Mouse (Mus musculus) MEL (cell line): ENCODE measurements around the gene Atp6v0b. TPM values are rescaled to one million over a fixed set of nuclear protein-coding genes. Genes with fewer than 3 reads are reported as not detected.

Source experiments
- DNase-seq: peaks from one replicate; pipeline ENCODE4 v3.0.0; 2011; ENCODE audit warnings: low read depth, low spot score
- H3K27ac ChIP-seq: 2 replicates; pipeline ENCODE4 v1.5.1; 2012; ENCODE audit warnings: low read depth, mild to moderate bottlenecking, control low read depth, low read length, moderate library complexity; ENCODE audit not compliant: control insufficient read depth
- H3K27me3 ChIP-seq, 2 experiments: fragments of 150-350 bp in 1 of 2; sonication (generic) in 1 of 2; 2 replicates each; pipeline ENCODE4 v1.6.1; 2012; ENCODE audit warnings: low read length in 2 of 2, mild to moderate bottlenecking in 2 of 2, improper control_type of control experiment in 1 of 2, moderate library complexity in 1 of 2; ENCODE audit not compliant: insufficient read depth in 2 of 2, control insufficient read depth in 1 of 2
- H3K36me3 ChIP-seq, 2 experiments: 2 replicates each; pipeline ENCODE4 v1.6.1; 2012 to 2014; ENCODE audit warnings: low read length in 2 of 2, improper control_type of control experiment in 1 of 2, inconsistent platforms in 1 of 2, mild to moderate bottlenecking in 1 of 2; ENCODE audit not compliant: insufficient read depth in 2 of 2, control insufficient read depth in 1 of 2
- H3K4me1 ChIP-seq, 2 experiments: fragments of 150-350 bp in 1 of 2; sonication (generic) in 1 of 2; 2 replicates each; pipeline ENCODE4 v1.6.1; 2012; ENCODE audit warnings: low read length in 2 of 2, improper control_type of control experiment in 1 of 2, mild to moderate bottlenecking in 1 of 2; ENCODE audit not compliant: insufficient read depth in 2 of 2, control insufficient read depth in 1 of 2
- H3K4me3 ChIP-seq, 2 experiments: fragments of 150-350 bp in 1 of 2; sonication (generic) in 1 of 2; 2 replicates each; pipeline ENCODE4 v1.5.1; 2012; ENCODE audit warnings: low read depth in 2 of 2, low read length in 2 of 2, mild to moderate bottlenecking in 2 of 2, moderate library complexity in 2 of 2, control low read depth in 1 of 2, improper control_type of control experiment in 1 of 2; ENCODE audit not compliant: control insufficient read depth in 1 of 2, insufficient read depth in 1 of 2
- H3K79me2 ChIP-seq: 2 replicates; pipeline ENCODE4 v1.6.1; 2012; ENCODE audit warnings: mild to moderate bottlenecking, low read length, moderate library complexity; ENCODE audit not compliant: control insufficient read depth, poor library complexity, insufficient read depth
- H3K9ac ChIP-seq: 2 replicates; pipeline ENCODE4 v1.6.1; 2012; ENCODE audit warnings: low read depth, mild to moderate bottlenecking, control low read depth, low read length, moderate library complexity; ENCODE audit not compliant: control insufficient read depth, poor library complexity, severe bottlenecking
- H3K9me3 ChIP-seq: fragments of 150-350 bp; sonication (generic); replicated peaks from 2 replicates; pipeline ENCODE4 v1.6.1; 2012; ENCODE audit warnings: mild to moderate bottlenecking, low read length, improper control_type of control experiment, moderate library complexity; ENCODE audit not compliant: insufficient read depth
- CTCF ChIP-seq, 3 experiments: IDR thresholded peaks in 2 of 3; conservative IDR thresholded peaks in 1 of 3; 2 replicates each; pipeline ENCODE4 v1.5.1; 2011 to 2012; ENCODE audit warnings: low read length in 3 of 3, low read depth in 2 of 3, mild to moderate bottlenecking in 2 of 3, improper control_type of control experiment in 1 of 3, inconsistent platforms in 1 of 3, mixed read lengths in 1 of 3, moderate library complexity in 1 of 3; ENCODE audit not compliant: control insufficient read depth in 1 of 3, insufficient read depth in 1 of 3, poor library complexity in 1 of 3, severe bottlenecking in 1 of 3
- GABPA ChIP-seq: IDR thresholded peaks from 2 replicates; pipeline ENCODE4 v1.6.1; 2012; ENCODE audit warnings: low read depth, mild to moderate bottlenecking, inconsistent platforms, low read length, improper control_type of control experiment, moderate library complexity
- HCFC1 ChIP-seq: IDR thresholded peaks from 2 replicates; pipeline ENCODE4 v1.6.1; 2012; ENCODE audit warnings: low read depth, mild to moderate bottlenecking, inconsistent platforms, low read length, improper control_type of control experiment, moderate library complexity
- KAT2A ChIP-seq: conservative IDR thresholded peaks from 2 replicates; pipeline ENCODE4 v1.6.1; 2012; ENCODE audit warnings: low read depth, low read length, improper control_type of control experiment, inconsistent platforms
- POLR2A ChIP-seq, 2 experiments: IDR thresholded peaks; 2 replicates each; pipeline ENCODE4 v1.6.1; 2011 to 2012; ENCODE audit warnings: low read length in 2 of 2, mild to moderate bottlenecking in 2 of 2, control low read depth in 1 of 2, improper control_type of control experiment in 1 of 2, low read depth in 1 of 2, moderate library complexity in 1 of 2; ENCODE audit not compliant: control insufficient read depth in 1 of 2, insufficient read depth in 1 of 2, poor library complexity in 1 of 2
- POLR2AphosphoS5 ChIP-seq: IDR thresholded peaks from 2 replicates; pipeline ENCODE4 v1.6.1; 2012; ENCODE audit warnings: low read depth, borderline replicate concordance, mild to moderate bottlenecking, inconsistent platforms, low read length, moderate library complexity, mixed read lengths
- RCOR1 ChIP-seq: IDR thresholded peaks from 2 replicates; pipeline ENCODE4 v1.6.1; 2012; ENCODE audit warnings: low read depth, mild to moderate bottlenecking, inconsistent platforms, low read length, improper control_type of control experiment
- polyA plus RNA-seq, 2 experiments: library from polyadenylated mRNA; stranded (reverse) in 1 of 2; unstranded in 1 of 2; fragments of >175 nt in 1 of 2; fragments of >200 nt in 1 of 2; gene quantifications; 2 replicates each; pipeline versions ENCODE4 v1.2.1 to v1.2.4; 2012; ENCODE audit warnings: low replicate concordance in 2 of 2, low read depth in 1 of 2; ENCODE audit not compliant: insufficient read length in 2 of 2, insufficient read depth in 1 of 2, missing spikeins in 1 of 2
- total RNA-seq: library from RNA; depleted of rRNA; stranded (reverse); fragments of 300-350 nt; gene quantifications from 2 replicates; pipeline ENCODE4 v1.2.3, GENCODE M21; 2012; rRNA removed

Atp6v0b gene
- total and polyA plus RNA-seq, 3 experiments: 286 to 343 TPM; not detected in 1

- no peak for TF ChIP-seq GABPA
- no peak for TF ChIP-seq RCOR1
- no peak for TF ChIP-seq POLR2AphosphoS5
- no peak for TF ChIP-seq KAT2A
- no peak for TF ChIP-seq HCFC1
- no peak for TF ChIP-seq CTCF (IDR thresholded peaks at IDR 0.05 in 2 of 3, conservative IDR thresholded peaks at IDR 0.05 in 1 of 3; ENCODE audit: control insufficient read depth in 1 of 3, insufficient read depth in 1 of 3, low read depth in 2 of 3, low read length in 3 of 3, poor library complexity in 1 of 3, severe bottlenecking in 1 of 3)
- TF ChIP-seq POLR2A (IDR thresholded peaks at IDR 0.05; ENCODE audit: control insufficient read depth in 1 of 2, insufficient read depth in 1 of 2, low read depth in 1 of 2, low read length in 2 of 2, poor library complexity in 1 of 2): no peak
- Histone ChIP-seq H3K36me3 (peaks cover 0 to 49% of the 10 kb centered on the region in 2 experiments; a peak in 2 of 4 replicates), H3K9me3 (no peaks in the 10 kb centered on the region), H3K4me3 (peak within 1 kb of the TSS; percentile 65 to 100), H3K27me3 (no peaks in the 10 kb centered on the region), H3K79me2 (peaks cover 3% of the 10 kb centered on the region; the same call in 1 of the 2 replicates), H3K9ac (peak within 1 kb of the TSS; percentile 72), H3K27ac (peak within 1 kb of the TSS; percentile 78), H3K4me1 (peaks cover 42 to 60% of the 10 kb centered on the region in 2 experiments)
- peak; percentile 22 for DNase-seq
These were observed 52.7 kb downstream of the Atp6v0b start, which contains the start of gene Slc6a9 for GRCm38 (mm10) chr4:117834457-117834844. Gene Slc6a9, plus strand, starts transcription at chr4:117834506.

Other genes starting within 250 kb of the Atp6v0b start
- gene Dmap1, start 205.1 kb downstream of the Atp6v0b start, total RNA-seq: 44.7 and 45.2 TPM in 2 replicates
- gene Dmap1, start 205.1 kb downstream of the Atp6v0b start, polyA plus RNA-seq: 10 to 100 TPM in 1 of 2 experiments, not detected in 1; 69.7 TPM
- not detected in 2 replicates for gene Gm12845, start 162.9 kb downstream of the Atp6v0b start, total RNA-seq
- gene Gm12845, start 162.9 kb downstream of the Atp6v0b start, polyA plus RNA-seq: not detected
- not detected in 2 replicates for gene Klf17, start 121.7 kb downstream of the Atp6v0b start, total RNA-seq
- not detected for gene Klf17, start 121.7 kb downstream of the Atp6v0b start, polyA plus RNA-seq
- gene Slc6a9, start 52.8 kb downstream of the Atp6v0b start, total RNA-seq: 3.2 and 8.3 TPM in 2 replicates
- gene Slc6a9, start 52.8 kb downstream of the Atp6v0b start, polyA plus RNA-seq: 10 to 100 TPM in 1 of 2 experiments, not detected in 1; 21.2 TPM
- 0.19 and 0.56 TPM in 2 replicates for gene Ccdc24, start 14.8 kb downstream of the Atp6v0b start, total RNA-seq
- under 1 TPM in 1 of 2 experiments, not detected in 1; 0.36 TPM for gene Ccdc24, start 14.8 kb downstream of the Atp6v0b start, polyA plus RNA-seq
- gene B4galt2, start 3.8 kb downstream of the Atp6v0b start, total RNA-seq: 0.08 TPM in 1 of 2 replicates, not detected in the other
- gene B4galt2, start 3.8 kb downstream of the Atp6v0b start, polyA plus RNA-seq: under 1 TPM in 1 of 2 experiments, not detected in 1; 0.19 TPM
- gene Dph2, start 4.7 kb upstream of the Atp6v0b start, total RNA-seq: 24.7 and 27.2 TPM in 2 replicates
- 10 to 100 TPM in 1 of 2 experiments, not detected in 1; 25.2 TPM for gene Dph2, start 4.7 kb upstream of the Atp6v0b start, polyA plus RNA-seq
- gene Ipo13, start 27.7 kb upstream of the Atp6v0b start, total RNA-seq: 38.1 and 39.5 TPM in 2 replicates
- gene Ipo13, start 27.7 kb upstream of the Atp6v0b start, polyA plus RNA-seq: 10 to 100 TPM in 1 of 2 experiments, not detected in 1; 88.0 TPM
- gene Artn, start 42.4 kb upstream of the Atp6v0b start, total RNA-seq: 0.08 TPM in 1 of 2 replicates, not detected in the other
- gene Artn, start 42.4 kb upstream of the Atp6v0b start, polyA plus RNA-seq: under 1 TPM in 1 of 2 experiments, not detected in 1; 0.21 TPM
- 13.2 and 16.4 TPM in 2 replicates for gene St3gal3, start 247.6 kb upstream of the Atp6v0b start, total RNA-seq
- 10 to 100 TPM in 1 of 2 experiments, not detected in 1; 23.3 TPM for gene St3gal3, start 247.6 kb upstream of the Atp6v0b start, polyA plus RNA-seq